Mouse (Mus musculus) monocyte, adult 5-6 weeks (primary cell): ENCODE measurements at regions not wholly inside any gene's neighbourhood (a gene's known extent, or its start where the extent isn't known, plus 50 kb on each side); places are given as distances from the start of the nearest gene placed in this dataset.
"Not testable (repeated sequence)": the region's sequence is repeated elsewhere in the genome, so short reads cannot be mapped to it uniquely, and the experiment has no call there.

Experiments used
- ATAC-seq: fragments of 153-309, 156-312 bp; replicated peaks from 2 replicates; pipeline ENCODE4 v1.8.0; 2017; ENCODE audit warnings: mild to moderate bottlenecking; ENCODE audit not compliant: low TSS enrichment, insufficient number of reproducible peaks, severe bottlenecking, poor library complexity, low FRiP score

DNA sequence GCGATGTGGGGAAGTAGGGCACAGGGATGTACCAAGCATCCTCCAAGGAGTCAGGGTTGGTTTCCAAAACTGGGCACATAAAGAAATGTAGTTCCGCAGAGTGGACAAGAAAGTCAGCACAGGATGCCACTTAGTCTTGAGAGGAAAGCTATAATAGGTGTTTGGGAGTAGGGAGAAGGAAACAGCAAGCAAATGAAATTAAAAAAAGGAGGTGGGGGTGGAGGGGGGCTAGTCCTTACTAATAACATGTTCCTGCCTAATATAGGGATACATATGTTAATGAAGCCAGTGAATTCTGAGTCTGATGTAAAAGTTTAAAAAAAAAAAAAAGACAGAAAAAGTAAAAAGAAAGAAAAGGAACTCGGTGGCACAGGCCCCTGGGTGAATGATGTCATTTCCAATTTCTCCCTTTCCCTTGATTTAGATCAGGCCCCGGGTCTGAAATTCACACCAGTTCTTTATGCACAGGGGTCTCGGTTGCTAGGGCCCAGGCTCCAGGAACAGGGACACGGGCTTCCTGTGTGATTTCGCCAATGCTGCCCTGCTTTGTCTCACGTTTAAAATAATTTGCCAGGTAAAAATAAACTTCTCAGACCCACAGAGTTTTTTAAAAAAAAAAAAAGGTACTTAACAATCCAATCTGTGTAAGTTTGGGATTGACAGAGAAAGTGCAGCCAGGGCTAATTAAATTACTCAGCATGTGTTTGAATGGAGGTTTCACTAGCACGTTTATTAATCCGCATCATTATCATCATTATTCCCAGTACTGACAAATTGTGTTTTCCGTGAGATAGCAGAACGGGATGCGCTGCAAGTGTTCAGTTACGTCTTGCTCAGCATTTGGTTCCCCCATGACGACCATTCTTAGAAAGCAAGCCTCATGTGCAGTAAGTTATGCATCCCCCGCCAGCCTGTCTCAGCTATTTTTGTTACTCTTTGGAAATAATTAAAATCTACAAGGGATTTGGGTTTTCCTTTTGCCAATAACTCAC, 172.8 kb upstream of the Slc25a13 start:
- ATAC-seq = no peak

DNA sequence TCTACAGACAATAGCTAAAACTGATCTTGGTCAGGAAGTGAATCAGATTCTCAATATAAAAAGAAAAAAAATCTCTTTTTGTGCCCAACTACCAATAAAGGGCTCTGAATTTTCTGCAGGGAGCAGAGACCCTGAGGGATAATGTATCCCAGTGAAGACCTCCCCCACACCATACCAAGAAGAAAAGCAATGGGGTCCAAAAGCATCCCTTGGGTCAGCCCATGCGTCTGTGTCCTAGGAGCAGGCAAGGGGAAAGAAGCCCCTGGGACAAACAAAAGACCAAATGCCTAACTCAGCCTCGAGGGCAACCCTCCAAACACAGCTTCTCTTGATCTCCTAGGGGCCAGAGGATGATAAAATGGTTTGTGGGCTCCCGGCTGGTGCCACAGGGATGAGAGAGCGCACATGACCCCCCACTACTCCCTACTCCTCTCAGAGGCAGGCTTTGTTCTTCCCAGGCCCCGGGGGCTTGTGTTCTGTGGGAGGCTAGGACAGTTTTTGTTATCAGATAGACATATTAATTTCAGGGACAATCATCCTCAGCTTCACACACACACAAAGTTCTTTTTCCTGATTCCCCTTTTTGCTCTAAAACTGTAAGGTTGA, 172.0 kb upstream of the Slc25a13 start:
- ATAC-seq = no peak

DNA sequence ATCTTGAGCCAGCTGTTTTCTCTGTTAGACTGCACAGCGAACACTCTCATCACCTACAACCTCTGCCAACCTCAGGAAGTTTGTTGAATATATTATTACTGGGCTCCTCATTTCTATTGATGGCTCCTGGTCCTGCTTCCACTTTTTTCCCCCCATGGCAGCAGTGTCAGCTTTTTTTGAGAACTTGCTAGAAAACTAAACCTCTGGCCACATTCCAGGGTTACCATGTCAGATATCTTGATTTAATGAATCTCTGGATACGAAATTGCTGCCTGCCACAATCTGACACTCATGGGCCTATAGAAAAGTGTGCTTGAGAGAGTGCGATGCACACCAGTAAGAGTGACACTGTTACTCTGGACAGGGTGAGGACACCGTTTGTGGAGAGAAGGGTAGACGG, 170.6 kb upstream of the Slc25a13 start:
- ATAC-seq = no peak

DNA sequence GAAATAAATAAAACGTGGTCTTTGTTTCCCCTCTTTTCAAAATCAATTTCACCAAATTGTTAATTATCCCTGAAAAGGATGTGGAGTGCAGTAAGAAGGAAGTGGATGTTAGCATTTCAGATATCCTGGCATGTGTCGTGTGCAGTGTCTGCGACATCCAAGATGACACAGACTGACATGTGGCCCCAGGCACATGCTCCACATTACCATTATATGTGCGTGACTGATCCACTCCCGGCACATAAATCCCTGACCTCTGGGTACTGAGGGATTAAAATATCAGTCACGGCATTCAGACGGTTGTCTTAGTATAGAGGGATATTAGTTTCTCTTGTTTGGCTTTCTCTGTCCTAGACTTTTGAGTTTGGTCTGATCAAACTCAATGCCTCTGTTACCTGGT, 168.0 kb upstream of the Slc25a13 start:
- no peak for ATAC-seq

DNA sequence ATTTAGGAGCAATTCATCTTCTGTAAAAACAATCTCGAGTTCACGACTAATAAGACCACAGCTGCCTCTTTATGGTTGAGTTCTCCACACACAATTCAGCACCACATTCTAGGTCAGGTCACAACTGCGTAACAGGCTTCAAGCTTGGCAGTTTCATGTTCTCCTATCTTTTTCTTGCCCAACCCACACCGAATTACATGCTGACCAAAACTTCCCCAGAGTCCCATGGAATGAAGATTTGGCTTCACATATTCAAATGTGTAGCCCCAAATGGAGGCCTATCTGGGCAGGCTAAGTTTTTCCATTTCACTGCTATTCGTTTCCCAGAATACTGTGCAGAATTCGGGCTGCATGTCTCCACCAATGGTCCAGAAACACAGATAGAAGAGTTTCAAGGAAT, 167.5 kb upstream of the Slc25a13 start:
- ATAC-seq = no peak

DNA sequence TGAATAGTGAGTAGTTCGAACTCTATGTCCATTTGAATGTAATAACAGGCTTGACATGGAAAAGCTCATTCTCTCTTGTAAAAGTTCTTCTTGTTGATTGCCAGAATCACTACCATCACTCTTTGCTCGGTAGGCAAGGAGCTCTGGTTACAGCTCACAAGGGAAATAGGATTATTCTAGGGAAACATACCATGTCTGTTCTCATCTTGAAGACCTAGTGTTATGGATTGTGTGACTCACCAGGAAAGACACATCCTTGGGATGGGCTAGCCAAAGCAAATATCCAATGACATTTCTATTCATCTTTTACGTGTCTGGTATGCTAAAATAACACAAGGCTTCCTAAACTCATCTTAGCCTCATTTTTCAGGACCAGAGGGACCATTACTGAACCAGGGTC, 155.4 kb upstream of the Slc25a13 start:
- no peak for ATAC-seq

DNA sequence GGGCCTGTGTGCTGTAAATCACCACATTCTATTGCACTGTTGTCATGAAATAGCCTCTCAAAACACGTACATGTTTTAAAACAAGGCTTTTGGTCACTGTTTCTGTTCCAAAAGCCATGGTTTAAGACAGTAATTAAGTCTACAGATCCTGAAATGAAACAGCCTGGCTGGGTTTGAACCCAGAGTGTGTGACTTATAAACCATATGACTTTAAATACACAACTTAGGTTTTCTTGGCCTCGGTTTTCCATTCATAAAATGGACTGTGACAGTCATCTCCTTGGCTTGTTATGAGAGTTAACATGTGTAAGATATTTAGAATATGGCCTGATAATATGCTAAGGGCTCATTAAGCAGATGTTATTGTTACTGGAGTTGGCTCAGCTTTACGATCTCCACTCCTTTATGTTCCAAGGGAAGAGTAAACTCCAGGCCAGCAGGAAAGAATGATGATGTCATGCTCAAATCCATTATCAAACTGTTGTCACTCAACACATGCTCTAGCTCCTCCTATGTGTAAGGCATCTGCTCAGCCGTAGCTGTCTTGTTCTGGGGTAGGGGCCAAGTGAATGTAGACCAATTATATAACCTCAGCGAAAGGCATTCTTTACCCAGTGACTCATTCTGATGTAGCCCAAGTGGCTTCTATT, 154.6 kb upstream of the Slc25a13 start:
- ATAC-seq = no peak

DNA sequence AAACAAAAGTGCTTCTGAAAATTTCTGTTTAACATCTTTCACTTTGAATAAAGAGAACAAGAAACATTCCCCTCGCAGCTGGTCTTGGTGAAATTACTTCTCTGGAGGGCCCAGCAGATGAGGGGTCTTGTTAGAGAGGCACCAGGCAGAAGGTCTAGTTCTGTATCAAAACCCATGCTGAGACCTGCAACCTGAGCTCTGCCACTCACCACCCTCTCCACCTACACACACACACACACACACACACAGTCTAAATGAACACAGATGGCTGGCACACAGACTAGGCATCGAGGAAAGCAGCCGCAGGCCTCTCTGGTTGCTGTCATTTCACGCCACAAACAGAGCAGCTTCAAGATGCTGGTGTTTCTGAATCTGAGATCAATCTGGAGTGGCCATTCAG, 147.1 kb upstream of the Slc25a13 start:
- no peak for ATAC-seq

DNA sequence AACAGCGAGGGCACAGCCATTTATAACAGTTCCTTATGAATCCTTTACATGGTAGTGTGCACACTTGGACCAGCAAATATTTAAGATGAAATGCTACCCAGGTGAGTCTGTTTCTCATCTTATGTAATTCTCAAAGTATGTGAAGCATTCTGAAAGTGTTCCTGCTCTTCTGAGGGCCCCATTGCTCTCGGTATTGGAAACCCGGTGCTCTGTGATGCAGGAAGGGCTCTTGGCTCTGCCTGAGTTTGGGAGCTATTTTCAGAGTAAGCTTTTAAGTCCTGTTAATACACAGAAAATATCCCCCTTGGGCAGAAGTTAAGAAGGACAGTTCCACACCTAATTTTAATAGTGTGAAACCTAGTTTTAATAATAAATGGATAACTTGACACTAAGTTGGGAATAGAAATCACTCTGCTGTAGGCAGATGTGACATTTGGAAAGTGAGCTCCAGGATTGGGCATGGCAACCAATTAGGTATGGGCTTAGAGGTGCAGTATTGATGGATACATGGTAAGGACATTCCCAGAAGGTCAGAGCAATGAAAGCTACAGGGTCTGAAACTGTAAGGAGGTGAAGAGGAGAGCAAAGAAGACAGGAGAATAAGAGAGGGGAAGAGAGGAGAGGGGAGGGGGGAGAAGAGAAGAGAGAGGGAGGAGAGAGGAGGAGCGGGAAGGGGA, 145.8 kb upstream of the Slc25a13 start:
- no peak for ATAC-seq

DNA sequence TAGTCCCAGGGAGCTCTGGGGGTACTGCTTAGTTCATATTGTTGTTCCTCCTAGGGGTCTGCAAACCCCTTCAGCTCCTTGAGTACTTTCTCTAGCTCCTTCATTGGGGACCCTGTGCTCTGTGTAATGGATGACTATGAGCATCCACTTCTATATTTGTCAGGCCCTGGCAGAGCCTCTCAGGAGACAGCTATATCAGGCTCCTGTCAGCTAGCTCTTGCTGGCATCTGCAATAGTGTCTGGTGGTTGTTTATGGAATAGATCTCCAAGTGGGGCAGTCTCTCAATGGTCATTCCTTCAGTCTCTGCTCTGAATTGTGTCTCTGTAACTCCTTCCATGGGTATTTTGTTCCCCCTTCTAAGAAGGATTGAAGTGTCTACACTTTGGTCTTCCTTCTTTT, 144.2 kb upstream of the Slc25a13 start:
- not testable (repeated sequence) for ATAC-seq

DNA sequence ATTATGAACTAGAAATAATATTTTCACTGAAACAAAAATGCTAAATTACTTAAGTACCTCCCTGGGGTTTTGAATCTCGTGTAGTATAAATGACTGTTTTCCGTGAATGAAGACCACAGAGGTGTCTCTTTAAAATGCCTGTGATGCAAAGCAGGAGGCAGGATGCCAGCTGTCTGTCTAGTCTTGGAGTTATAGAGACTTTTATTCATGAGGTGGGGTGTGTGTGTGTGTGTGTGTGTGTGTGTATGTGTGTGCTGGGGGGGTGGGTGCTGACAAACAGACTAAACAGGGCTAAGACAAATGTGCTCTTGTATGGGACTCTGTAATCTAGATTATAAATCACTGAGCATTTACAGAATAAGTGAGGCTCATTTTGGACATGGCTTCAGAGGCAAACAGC, 140.5 kb upstream of the Slc25a13 start:
- ATAC-seq = no peak

DNA sequence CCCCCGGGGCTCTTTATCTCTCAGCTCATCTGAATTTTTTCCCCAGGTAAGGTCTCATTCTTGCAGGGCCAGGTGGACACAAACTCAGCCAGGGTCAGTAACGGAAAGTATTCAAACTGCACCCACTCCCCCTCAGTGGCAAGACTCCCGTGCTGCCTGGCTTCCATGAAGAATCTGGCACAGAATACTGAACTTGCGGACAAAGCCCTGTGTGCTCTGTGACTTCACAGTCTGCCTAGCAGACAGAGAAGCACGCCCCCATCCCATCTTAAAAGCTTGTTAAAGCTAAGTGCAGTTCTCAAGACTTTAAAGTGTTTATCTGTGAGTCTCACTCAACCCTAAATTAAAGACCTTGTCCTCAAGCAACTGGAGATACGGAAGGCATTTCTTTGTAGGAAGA, 140.0 kb upstream of the Slc25a13 start:
- no peak for ATAC-seq

DNA sequence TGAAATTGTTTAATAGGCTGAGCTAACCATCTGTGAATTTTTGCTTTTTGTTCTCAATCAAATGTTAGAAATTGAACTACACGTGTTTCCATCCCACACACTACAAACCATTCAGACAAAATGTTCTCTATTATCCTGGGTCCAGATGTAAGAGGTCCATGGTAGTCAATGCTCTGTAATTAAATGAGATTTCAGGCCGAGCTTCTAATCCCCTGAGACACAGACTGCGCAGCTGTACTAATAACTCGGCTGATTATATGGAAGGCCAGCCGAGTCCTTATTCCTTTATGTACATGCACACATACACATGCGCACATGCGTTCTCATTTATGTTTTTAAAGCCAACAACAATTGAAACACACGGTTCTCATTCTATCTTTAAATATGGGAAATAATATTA, 118.3 kb upstream of the Slc25a13 start:
- no peak for ATAC-seq

DNA sequence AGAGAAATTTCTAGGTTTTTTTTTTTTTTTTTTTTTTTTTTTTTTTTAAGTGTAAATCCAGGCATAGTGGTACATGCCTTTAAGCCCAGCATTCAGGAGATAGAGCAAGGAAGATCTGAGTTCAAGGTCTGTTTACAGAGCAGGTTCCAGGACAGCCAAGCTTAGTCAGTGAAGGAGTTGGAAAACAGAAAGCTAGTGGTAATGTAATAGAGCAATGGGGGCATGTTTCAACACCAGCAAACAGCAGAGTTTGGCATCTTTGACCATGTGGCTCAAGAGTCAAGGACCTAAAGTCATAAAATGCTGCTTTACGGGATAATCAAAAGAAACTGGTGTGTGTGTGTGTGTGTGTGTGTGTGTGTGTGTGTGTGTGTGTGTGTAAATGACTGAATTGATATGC, 113.3 kb upstream of the Slc25a13 start:
- ATAC-seq = no peak

DNA sequence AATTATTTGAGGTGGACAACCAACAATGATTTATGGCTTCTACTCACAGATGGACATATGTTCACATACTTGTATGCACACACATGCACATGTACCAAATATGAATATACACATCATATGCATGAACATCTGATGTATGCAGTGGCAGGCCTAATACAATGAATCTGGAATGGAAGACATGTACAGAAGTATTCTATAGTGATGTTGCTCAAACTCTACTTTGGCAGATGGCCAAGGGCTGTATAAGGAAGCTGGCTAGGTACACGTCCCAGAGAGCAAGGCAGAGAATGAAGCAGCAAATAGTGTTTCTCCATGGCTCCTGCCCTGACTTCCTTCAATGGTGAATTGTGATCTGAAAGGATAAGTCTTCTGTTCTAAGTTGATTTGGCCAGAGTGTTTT, 108.5 kb upstream of the Slc25a13 start:
- no peak for ATAC-seq

DNA sequence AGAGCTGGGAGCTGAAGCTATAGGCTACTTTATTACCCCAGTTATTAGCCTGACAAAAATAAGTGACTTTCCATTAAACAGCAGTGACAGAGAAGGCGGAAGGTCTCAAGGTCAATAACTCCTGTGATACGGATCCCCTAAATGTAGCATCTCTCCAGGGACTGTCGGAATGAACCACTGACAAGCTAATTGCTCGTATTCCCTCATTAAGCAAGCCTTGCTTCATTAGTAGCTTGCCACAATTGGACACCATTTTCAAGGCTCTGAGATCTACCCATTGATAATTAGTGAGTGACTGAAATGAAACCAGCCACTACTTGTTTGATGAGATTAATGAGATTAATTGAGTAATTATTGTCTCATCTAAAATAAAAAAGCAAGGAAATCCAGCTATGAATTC, 99.8 kb upstream of the Slc25a13 start:
- ATAC-seq = no peak

DNA sequence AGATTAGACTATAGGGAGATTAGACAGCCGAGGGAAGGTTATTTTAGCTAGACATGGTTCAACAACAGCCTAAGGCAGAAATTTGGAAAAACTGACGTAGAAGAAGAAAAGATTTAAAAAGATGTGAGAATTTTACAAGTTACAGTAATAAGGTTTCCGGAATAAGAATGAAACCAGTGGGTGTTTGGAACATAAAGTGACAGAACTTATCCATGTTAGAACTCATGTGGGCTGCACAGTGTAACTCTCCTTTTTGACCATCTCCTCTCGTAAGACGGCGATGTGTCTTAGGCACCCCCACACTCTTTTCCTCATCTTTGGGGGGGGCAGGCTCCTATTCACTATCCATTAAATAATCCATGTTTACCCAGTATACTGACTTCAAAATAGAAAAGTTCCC, 96.2 kb upstream of the Slc25a13 start:
- ATAC-seq = no peak

DNA sequence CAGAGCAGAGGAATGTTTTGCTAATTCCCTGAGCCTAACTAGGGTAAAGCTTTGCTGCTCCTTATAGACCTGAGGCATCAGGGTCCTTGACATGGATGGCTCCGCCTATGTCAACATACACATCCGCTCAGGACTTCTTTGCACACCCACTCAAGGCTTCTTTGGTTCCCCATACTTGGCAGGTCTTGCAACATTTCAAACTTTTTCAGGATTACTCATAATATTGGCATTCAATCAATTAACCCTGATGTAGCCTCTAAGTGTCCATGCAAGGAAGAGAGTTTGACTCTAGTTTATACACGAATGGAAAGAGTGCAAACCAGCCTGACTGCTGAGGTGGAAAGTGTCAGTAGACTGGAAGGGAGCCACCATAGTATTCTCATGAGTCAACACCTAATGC, 93.2 kb upstream of the Slc25a13 start:
- no peak for ATAC-seq

DNA sequence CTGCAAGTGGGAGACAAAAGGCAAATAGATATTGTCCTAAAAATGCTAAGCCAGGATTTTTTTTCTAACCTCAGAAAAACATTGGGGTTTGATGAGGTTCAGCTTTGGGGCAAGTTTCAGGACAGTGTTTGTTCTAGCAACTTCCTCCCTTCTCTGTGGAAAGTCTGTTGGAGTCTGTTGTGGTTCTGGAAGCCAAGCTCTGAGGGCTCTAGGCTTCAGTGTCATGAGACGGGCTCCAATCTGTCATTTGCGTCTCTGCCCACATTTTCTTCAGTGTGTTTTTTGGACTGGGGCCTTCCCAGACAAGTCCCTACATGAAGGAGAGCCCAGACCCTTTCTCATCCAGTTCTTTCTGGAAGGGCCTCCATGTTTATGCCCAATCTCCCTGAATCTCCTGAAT, 90.6 kb upstream of the Slc25a13 start:
- no peak for ATAC-seq
